Mouse (Mus musculus) monocyte, adult 2 months (primary cell): ENCODE measurements around the gene Rab3ip.

Experiments used
- DNase-seq, 2 experiments: peaks; one replicate each; pipeline ENCODE4 v3.0.0; 2022; ENCODE audit warnings: low spot score in 2 of 2, low read depth in 1 of 2

The Rab3ip gene

GRCm38 (mm10) chr10:116872016-116872410 lies 78.6 kb downstream of the Rab3ip start:
- no peak for DNase-seq

- DNase-seq = no peak
Observed at GRCm38 (mm10) chr10:116871329-116872015, 79.1 kb downstream of the Rab3ip start.

GRCm38 (mm10) chr10:116870819-116871218 lies 79.8 kb downstream of the Rab3ip start:
- no peak for DNase-seq
